Mouse (Mus musculus): Measurements from ENCODE around the gene Hoxa3. TPM values are rescaled to one million over a fixed set of nuclear protein-coding genes. Genes with fewer than 3 reads are reported as not detected.

Gene Hoxa3
- under 1 TPM in 1 of 2 experiments, not detected in 1; 0.21 TPM for polyA plus RNA-seq (2017; shearing (Covaris generic))

GRCm38 (mm10) chr6:52213119-52213986 lies at the start of gene Hoxa3, which contains the start of gene Gm28308:
Gene Hoxa3, minus strand, starts transcription at chr6:52213336.
Gene Gm28308, minus strand, starts transcription at chr6:52213339.
- ATAC-seq, result no peak

GRCm38 (mm10) chr6:52262463-52263320 lies 49.6 kb upstream of the Hoxa3 start:
- ATAC-seq, result no peak

GRCm38 (mm10) chr6:52261751-52262462 lies 48.8 kb upstream of the Hoxa3 start:
- ATAC-seq, result no peak

GRCm38 (mm10) chr6:52260654-52261575 lies 47.8 kb upstream of the Hoxa3 start, which contains the start of gene Hoxa13:
Gene Hoxa13, minus strand, starts transcription at chr6:52260880.
- ATAC-seq, result no peak

- no peak for ATAC-seq
These were observed 46.7 kb upstream of the Hoxa3 start for GRCm38 (mm10) chr6:52259811-52260261.

- no peak for ATAC-seq
These were observed 46.1 kb upstream of the Hoxa3 start for GRCm38 (mm10) chr6:52259081-52259790.

GRCm38 (mm10) chr6:52256956-52257355 lies 43.8 kb upstream of the Hoxa3 start:
- peak; percentile 62 for ATAC-seq

- ATAC-seq, result no peak
These were observed 40.7 kb upstream of the Hoxa3 start for GRCm38 (mm10) chr6:52253511-52254500.

- peak; percentile 14 for ATAC-seq
These were observed 39.7 kb upstream of the Hoxa3 start for GRCm38 (mm10) chr6:52252775-52253376.

- ATAC-seq, result no peak
These were observed 39.1 kb upstream of the Hoxa3 start for GRCm38 (mm10) chr6:52252016-52252774.

- ATAC-seq, result no peak
These were observed 38.2 kb upstream of the Hoxa3 start for GRCm38 (mm10) chr6:52251177-52251879.

- no peak for ATAC-seq
These were observed 36.7 kb upstream of the Hoxa3 start for GRCm38 (mm10) chr6:52249826-52250225.

- no peak for ATAC-seq
These were observed 36.2 kb upstream of the Hoxa3 start for GRCm38 (mm10) chr6:52249415-52249738.

- no peak for ATAC-seq
These were observed 35.7 kb upstream of the Hoxa3 start for GRCm38 (mm10) chr6:52248638-52249414.

- no peak for ATAC-seq
These were observed 34.9 kb upstream of the Hoxa3 start for GRCm38 (mm10) chr6:52247766-52248637.

- no peak for ATAC-seq
These were observed 33.8 kb upstream of the Hoxa3 start for GRCm38 (mm10) chr6:52246916-52247315.

Measured in activated CD4-positive, CD25-positive, alpha-beta regulatory T cell, adult 4 months (primary cell).